Mouse (Mus musculus): ENCODE data around the gene C77080.

Gene C77080

GRCm38 (mm10) chr4:129261196-129261595 is at the start of gene C77080:
Gene C77080, minus strand, starts transcription at chr4:129261404.
- DNase-seq (ENCODE audit: low spot score in 2 of 2) = no peak

GRCm38 (mm10) chr4:129307936-129308335 is 46.7 kb upstream of the C77080 start:
- DNase-seq (ENCODE audit: low spot score in 2 of 2) = no peak

- DNase-seq (ENCODE audit: low spot score in 2 of 2) = no peak
Measured at GRCm38 (mm10) chr4:129304306-129304705, 43.1 kb upstream of the C77080 start.

GRCm38 (mm10) chr4:129303816-129304215 is 42.6 kb upstream of the C77080 start:
- no peak for DNase-seq (ENCODE audit: low spot score in 2 of 2)

GRCm38 (mm10) chr4:129303401-129303800 is 42.2 kb upstream of the C77080 start:
- no peak for DNase-seq (ENCODE audit: low spot score in 2 of 2)

GRCm38 (mm10) chr4:129299121-129299520 is 37.9 kb upstream of the C77080 start:
- no peak for DNase-seq (ENCODE audit: low spot score in 2 of 2)

- DNase-seq (ENCODE audit: low spot score in 2 of 2) = no peak
Measured at GRCm38 (mm10) chr4:129297724-129298123, 36.5 kb upstream of the C77080 start.

GRCm38 (mm10) chr4:129296066-129296465 is 34.9 kb upstream of the C77080 start:
- no peak for DNase-seq (ENCODE audit: low spot score in 2 of 2)

- DNase-seq (ENCODE audit: low spot score in 2 of 2) = no peak
Measured at GRCm38 (mm10) chr4:129295188-129295587, 34.0 kb upstream of the C77080 start.

- no peak for DNase-seq (ENCODE audit: low spot score in 2 of 2)
Measured at GRCm38 (mm10) chr4:129293702-129294101, 32.5 kb upstream of the C77080 start.

- no peak for DNase-seq (ENCODE audit: low spot score in 2 of 2)
Measured at GRCm38 (mm10) chr4:129292831-129293230, 31.6 kb upstream of the C77080 start.

- DNase-seq (ENCODE audit: low spot score in 2 of 2) = no peak
Measured at GRCm38 (mm10) chr4:129289671-129290070, 28.5 kb upstream of the C77080 start.

- DNase-seq (ENCODE audit: low spot score in 2 of 2) = no peak
Measured at GRCm38 (mm10) chr4:129288067-129288466, 26.9 kb upstream of the C77080 start.

GRCm38 (mm10) chr4:129287472-129287981 is 26.3 kb upstream of the C77080 start, which contains the start of gene Sync:
Gene Sync, plus strand, starts transcription at chr4:129287617.
- DNase-seq (ENCODE audit: low spot score in 2 of 2) = no peak

- no peak for DNase-seq (ENCODE audit: low spot score in 2 of 2)
Measured at GRCm38 (mm10) chr4:129286683-129287471, 25.7 kb upstream of the C77080 start.

- no peak for DNase-seq (ENCODE audit: low spot score in 2 of 2)
Measured at GRCm38 (mm10) chr4:129286001-129286682, 24.9 kb upstream of the C77080 start.

- DNase-seq (ENCODE audit: low spot score in 2 of 2) = no peak
Measured at GRCm38 (mm10) chr4:129284685-129285084, 23.5 kb upstream of the C77080 start.

- no peak for DNase-seq (ENCODE audit: low spot score in 2 of 2)
Measured at GRCm38 (mm10) chr4:129283226-129283625, 22.0 kb upstream of the C77080 start.

- no peak for DNase-seq (ENCODE audit: low spot score in 2 of 2)
Measured at GRCm38 (mm10) chr4:129282786-129283185, 21.6 kb upstream of the C77080 start.

- DNase-seq (ENCODE audit: low spot score in 2 of 2) = peak; percentile 94 to 96
Measured at GRCm38 (mm10) chr4:129276453-129276865, 15.3 kb upstream of the C77080 start.

- DNase-seq (ENCODE audit: low spot score in 2 of 2) = no peak
Measured at GRCm38 (mm10) chr4:129272756-129273046, 11.5 kb upstream of the C77080 start.

GRCm38 (mm10) chr4:129271991-129272755 is 11.0 kb upstream of the C77080 start:
- no peak for DNase-seq (ENCODE audit: low spot score in 2 of 2)

All from frontal cortex, postnatal 25 days (tissue).